Mouse (Mus musculus) 3T3-L1 (cell line): Measurements from ENCODE around the gene C9orf72.

ENCODE experiments used
- DNase-seq: peaks from one replicate; pipeline ENCODE4 v3.0.0-alpha.2; 2015; ENCODE audit warnings: low read depth, low spot score

C9orf72 gene

GRCm38 (mm10) chr4:35177926-35178645 lies 47.9 kb downstream of the C9orf72 start:
- no peak for DNase-seq

GRCm38 (mm10) chr4:35175566-35175965 lies 50.4 kb downstream of the C9orf72 start:
- DNase-seq, result peak; percentile 12

- peak; percentile 40 for DNase-seq
Observed at GRCm38 (mm10) chr4:35173551-35173950, 52.4 kb downstream of the C9orf72 start.

GRCm38 (mm10) chr4:35172471-35172870 lies 53.5 kb downstream of the C9orf72 start:
- peak; percentile 6 for DNase-seq

DNA sequence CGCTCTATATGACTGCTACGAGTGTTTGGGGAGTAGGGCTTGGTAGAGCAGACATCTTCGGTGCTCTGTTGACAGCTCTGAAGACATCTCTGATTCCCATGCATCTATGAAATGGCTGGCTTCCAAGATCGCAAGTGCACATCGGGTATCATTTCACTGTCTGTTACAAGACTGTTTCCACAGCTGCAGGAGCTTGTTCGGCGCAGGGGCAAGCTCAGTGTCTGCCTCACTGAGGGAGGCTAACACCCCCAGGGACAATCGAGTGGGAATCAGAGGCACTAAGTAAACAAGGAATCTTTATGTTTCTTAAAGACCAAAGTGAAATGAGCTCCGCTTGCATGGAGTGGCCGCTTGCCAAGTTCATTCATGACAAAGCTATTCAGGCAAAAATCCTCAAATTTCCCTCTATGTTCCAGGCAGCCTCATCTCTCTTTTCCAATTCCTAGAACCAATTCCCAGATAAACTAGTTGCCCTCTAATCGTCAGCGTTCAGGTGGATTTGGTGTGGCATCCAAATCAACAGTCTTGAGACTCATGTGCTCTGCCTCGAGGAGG lies 56.3 kb downstream of the C9orf72 start:
- peak; percentile 62 for DNase-seq

DNA sequence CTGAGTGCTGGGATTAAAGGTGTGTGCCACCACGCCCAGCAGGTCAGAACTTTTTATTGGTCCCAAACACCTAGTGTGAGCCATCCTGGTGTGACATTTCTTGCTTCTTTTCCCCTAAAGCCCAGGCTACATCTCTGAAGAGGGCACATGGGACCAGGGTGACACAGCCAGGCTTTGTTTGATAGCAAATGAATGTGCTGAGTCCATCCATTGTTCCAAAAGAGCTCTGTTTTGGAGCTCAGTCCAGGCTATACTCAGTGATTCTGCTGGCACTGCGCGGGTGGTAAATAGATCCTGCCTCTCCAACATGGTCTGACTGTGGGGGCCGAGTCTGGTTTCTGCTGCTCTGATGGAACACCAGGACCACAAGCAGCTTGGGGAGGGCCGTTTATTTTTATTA lies 58.1 kb downstream of the C9orf72 start:
- DNase-seq, result no peak

DNA sequence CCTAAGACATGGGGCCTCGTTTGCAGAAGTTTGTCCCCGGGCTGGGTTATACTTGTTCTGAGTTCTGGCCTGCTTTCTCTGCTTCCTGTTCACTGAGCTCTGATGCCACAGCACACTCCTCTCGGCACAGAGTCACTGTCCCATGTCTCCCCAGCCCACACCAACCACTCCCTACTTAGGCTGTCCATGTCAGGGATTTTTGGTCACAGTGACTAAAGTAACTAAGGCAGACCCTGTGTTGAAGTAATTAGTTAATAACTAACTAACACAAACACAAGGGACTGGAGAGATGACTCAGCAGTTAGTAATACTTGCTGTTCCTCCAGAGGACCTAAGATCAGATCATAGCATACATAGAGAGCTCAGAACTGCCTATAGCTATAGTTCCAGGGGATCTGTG lies 60.0 kb downstream of the C9orf72 start:
- DNase-seq, result no peak

GRCm38 (mm10) chr4:35165275-35165674 lies 60.7 kb downstream of the C9orf72 start:
- DNase-seq, result no peak

GRCm38 (mm10) chr4:35157815-35158214 lies 68.2 kb downstream of the C9orf72 start:
- no peak for DNase-seq

- DNase-seq, result peak; percentile 51
Observed at GRCm38 (mm10) chr4:35156751-35157611, 69.0 kb downstream of the C9orf72 start, which contains the start of gene Mob3b. Mob3b (minus strand) TSS chr4:35157484.

DNA sequence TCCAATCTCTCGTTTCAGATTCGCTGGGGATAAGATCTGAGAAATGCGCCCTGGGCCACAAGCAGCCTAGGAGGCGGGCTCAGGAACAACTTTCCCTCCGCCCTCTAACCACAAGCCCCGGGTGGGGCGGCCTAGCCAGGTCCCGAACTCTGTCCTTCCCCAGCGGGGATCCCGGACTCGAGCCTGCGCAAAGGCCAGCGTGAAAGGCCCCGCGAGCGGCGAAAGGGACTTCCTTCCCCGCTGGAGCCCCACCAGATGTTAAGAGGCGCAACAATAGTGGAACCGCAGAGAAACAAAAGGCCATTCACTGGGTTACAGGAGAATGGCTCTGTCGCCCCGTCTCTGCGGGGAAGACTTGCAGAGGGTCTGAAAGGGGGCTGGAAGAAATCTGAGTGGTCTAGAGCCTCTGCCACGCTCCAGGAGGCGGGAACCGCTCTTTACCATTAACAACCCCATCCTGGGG lies 69.8 kb downstream of the C9orf72 start:
- no peak for DNase-seq

DNA sequence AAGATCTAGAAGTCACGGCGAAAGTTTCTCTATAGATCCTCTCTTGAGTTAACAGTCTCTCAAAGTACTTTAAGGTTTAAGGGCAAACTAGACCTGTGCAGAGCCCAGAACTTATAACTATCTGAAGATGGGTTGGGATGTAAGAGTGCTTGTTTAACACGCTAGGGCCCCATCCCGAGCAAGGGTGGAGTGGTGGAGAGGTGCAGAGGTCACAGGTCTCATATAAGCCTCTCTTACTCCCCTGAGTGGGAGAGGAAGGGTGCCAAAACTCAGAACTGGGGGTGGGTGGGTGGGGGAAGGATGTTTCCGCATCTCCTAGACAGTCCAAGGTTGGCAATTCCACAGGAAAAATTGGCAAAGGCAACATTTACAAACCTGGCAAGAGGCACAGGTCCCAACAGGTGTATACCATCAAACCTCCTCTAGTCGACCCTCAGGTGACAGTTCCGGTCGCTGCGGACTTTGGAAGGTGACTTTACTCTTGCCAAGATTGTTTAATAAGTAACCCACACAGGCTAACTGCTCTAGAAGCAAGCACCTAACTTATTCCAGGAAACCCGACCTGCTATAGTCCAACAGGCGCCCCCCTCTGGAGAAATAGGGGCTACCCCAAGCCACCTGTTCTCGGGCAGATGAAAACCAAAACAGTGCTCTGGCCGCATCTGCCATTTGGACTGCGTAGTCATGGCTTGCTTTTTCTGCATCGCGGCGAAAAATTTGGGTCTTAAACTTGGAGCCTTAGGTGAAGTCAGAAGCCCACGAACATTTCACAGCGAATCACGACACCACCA lies 70.6 kb downstream of the C9orf72 start:
- DNase-seq, result no peak

DNA sequence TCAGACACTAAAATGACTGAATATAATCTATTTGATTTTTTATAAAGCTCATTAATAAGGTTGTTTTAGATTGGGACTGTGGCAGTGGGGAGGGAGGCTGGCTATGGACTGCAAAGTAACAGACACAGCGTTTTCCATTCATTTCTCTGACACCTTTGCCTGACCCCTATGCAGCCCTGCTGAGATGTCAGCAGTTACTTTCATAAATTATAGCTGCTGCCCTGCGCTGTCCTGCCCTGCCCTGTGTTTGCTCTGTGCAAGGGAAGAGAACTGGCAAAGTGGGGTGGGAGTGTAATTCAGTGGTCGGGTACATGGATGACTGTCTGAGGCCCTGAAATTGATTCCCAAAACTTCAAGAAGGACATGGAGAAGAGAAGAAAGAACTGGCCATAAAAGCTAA lies 71.9 kb downstream of the C9orf72 start:
- no peak for DNase-seq

GRCm38 (mm10) chr4:35151756-35152155 lies 74.2 kb downstream of the C9orf72 start, which contains the start of gene Ifnk:
Ifnk (plus strand) TSS chr4:35152056.
- DNase-seq, result no peak

GRCm38 (mm10) chr4:35150706-35151105 lies 75.3 kb downstream of the C9orf72 start:
- DNase-seq, result no peak

DNA sequence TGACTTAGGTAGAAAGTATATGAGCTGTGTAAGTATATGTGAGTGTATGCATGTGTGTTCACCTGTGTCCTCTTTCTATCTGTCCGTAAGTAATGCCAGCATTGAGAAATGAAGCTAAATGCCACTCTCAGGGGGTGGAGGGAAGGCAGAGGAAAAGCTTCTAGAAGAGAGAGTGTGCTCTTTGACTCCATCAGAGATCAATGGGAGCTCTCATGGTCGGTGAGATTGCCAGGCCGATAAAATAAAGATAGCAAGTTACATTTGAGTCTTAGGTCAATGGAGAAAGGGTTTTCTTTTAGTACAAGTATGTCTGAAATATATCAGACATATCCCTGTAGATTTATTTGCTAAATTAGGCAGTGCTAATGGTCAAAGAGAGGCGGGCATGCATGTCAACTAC lies 77.6 kb downstream of the C9orf72 start:
- no peak for DNase-seq

- DNase-seq, result no peak
Observed at GRCm38 (mm10) chr4:35146597-35146996, 79.4 kb downstream of the C9orf72 start.

GRCm38 (mm10) chr4:35145726-35146125 lies 80.2 kb downstream of the C9orf72 start:
- DNase-seq, result no peak

GRCm38 (mm10) chr4:35143472-35144102 lies 82.4 kb downstream of the C9orf72 start:
- DNase-seq, result no peak
